Mouse (Mus musculus): ENCODE measurements at regions not wholly inside any gene's neighbourhood (a gene's known extent, or its start where the extent isn't known, plus 50 kb on each side); places are given as distances from the start of the nearest gene placed in this dataset.

DNA sequence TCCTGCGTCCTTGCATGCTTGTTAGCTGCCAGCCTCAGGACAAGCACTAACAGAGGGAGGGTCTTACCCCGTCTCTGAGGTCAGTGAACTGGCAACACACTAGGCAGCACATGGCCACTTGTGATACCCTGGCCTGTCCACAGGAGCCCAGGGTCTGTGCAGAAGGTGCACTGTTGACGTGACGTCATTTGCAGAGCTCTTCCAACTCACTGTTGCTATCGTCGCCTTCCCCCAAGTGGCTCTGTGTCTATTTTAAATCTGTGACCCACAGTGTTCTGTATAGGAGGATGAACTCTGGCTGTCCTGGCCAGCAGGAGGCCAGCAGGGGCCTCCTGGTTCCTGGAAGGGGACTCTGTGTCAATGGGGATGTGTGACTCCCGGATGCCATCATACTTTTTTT lies 120.1 kb upstream of the Smad3 start:
- H3K9me3 ChIP-seq (replicated peaks; ENCODE audit: control insufficient read depth, insufficient read depth, low read length, poor library complexity, severe bottlenecking) = no peaks in the 10 kb centered on the region
- TF ChIP-seq CTCF (IDR thresholded peaks at IDR 0.05; ENCODE audit: low read depth, low read length) (no peak), EP300 (IDR thresholded peaks at IDR 0.05; ENCODE audit: insufficient read depth, low read depth, low read length) (no peak), POLR2A (IDR thresholded peaks at IDR 0.05; ENCODE audit: insufficient read depth, low read length) (no peak)
- peaks cover 8% of the 10 kb centered on the region for H3K4me1 ChIP-seq (ENCODE audit: control insufficient read depth, insufficient read depth, low read length)
- H3K27me3 ChIP-seq (ENCODE audit: control insufficient read depth, insufficient read depth, low read length, poor library complexity, severe bottlenecking) = no peaks in the 10 kb centered on the region
- H3K27ac ChIP-seq (ENCODE audit: insufficient read depth, low read length) = no peak overlapping the region
- H3K4me3 ChIP-seq (ENCODE audit: low read depth, low read length) = no peak overlapping the region
- H3K36me3 ChIP-seq (ENCODE audit: control insufficient read depth, insufficient read depth, low read length, poor library complexity, severe bottlenecking) = no peaks in the 10 kb centered on the region
- H3K9ac ChIP-seq (ENCODE audit: low read depth, poor library complexity, severe bottlenecking) = no peak overlapping the region

DNA sequence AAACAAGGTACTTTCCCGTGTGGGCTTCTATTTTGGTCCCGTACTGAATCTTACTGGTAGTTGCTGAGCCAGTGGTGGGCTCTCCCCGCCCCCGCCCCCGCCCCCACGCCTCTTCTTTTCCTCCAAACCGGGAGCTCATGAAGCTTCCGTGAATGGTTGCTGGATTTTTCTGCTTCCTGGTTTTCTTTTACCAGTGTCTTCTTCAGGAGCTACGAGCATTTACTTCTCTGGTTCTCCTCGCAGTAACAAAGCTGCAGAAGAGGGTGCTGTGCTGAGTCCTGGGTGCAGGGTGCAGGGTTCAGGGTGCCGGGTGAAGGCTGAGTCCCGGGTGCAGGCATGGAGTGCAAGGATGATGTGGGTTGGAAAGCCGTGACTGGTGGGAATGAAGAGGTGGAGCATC lies 119.1 kb upstream of the Smad3 start:
- Histone ChIP-seq H3K27ac (ENCODE audit: insufficient read depth, low read length) (no peak overlapping the region), H3K4me3 (ENCODE audit: low read depth, low read length) (peak overlapping the region; percentile 32), H3K27me3 (ENCODE audit: control insufficient read depth, insufficient read depth, low read length, poor library complexity, severe bottlenecking) (no peaks in the 10 kb centered on the region), H3K4me1 (ENCODE audit: control insufficient read depth, insufficient read depth, low read length) (peaks cover 8% of the 10 kb centered on the region), H3K9me3 (replicated peaks; ENCODE audit: control insufficient read depth, insufficient read depth, low read length, poor library complexity, severe bottlenecking) (no peaks in the 10 kb centered on the region), H3K36me3 (ENCODE audit: control insufficient read depth, insufficient read depth, low read length, poor library complexity, severe bottlenecking) (no peaks in the 10 kb centered on the region), H3K9ac (ENCODE audit: low read depth, poor library complexity, severe bottlenecking) (peak overlapping the region; percentile 61; the same call in 1 of the 2 replicates)
- no peak for TF ChIP-seq POLR2A (IDR thresholded peaks at IDR 0.05; ENCODE audit: insufficient read depth, low read length)
- TF ChIP-seq EP300 (IDR thresholded peaks at IDR 0.05; ENCODE audit: insufficient read depth, low read depth, low read length) = no peak
- no peak for TF ChIP-seq CTCF (IDR thresholded peaks at IDR 0.05; ENCODE audit: low read depth, low read length)

DNA sequence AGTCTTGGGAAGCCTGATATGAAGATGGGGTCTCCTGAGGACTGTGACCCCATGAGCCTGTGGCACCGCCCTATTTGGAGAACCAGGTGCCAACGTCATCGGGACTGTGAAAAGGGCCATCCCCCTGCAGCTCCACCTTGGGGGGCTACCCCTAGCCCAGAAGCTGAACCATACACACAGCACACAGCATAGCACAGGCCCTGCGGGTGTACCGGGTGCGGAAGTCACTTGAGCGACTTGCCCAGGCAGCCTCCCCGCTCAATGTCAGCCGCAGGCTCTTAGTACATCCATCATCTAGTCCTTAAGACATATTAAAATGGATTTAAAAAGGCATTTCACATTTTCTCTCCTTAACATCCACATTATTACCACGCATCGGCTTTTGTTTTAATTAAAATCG lies 118.2 kb upstream of the Smad3 start:
- H3K27ac ChIP-seq (ENCODE audit: insufficient read depth, low read length) = peak overlapping the region; percentile 24
- H3K27me3 ChIP-seq (ENCODE audit: control insufficient read depth, insufficient read depth, low read length, poor library complexity, severe bottlenecking) = no peaks in the 10 kb centered on the region
- no peak for TF ChIP-seq CTCF (IDR thresholded peaks at IDR 0.05; ENCODE audit: low read depth, low read length)
- no peak for TF ChIP-seq POLR2A (IDR thresholded peaks at IDR 0.05; ENCODE audit: insufficient read depth, low read length)
- peak; percentile 59; the same call in 1 of the 2 replicates for TF ChIP-seq EP300 (IDR thresholded peaks at IDR 0.05; ENCODE audit: insufficient read depth, low read depth, low read length)
- H3K4me3 ChIP-seq (ENCODE audit: low read depth, low read length) = peak overlapping the region; percentile 3
- no peaks in the 10 kb centered on the region for H3K36me3 ChIP-seq (ENCODE audit: control insufficient read depth, insufficient read depth, low read length, poor library complexity, severe bottlenecking)
- peaks cover 8% of the 10 kb centered on the region for H3K4me1 ChIP-seq (ENCODE audit: control insufficient read depth, insufficient read depth, low read length)
- no peaks in the 10 kb centered on the region for H3K9me3 ChIP-seq (replicated peaks; ENCODE audit: control insufficient read depth, insufficient read depth, low read length, poor library complexity, severe bottlenecking)
- peak overlapping the region; percentile 61 for H3K9ac ChIP-seq (ENCODE audit: low read depth, poor library complexity, severe bottlenecking)

DNA sequence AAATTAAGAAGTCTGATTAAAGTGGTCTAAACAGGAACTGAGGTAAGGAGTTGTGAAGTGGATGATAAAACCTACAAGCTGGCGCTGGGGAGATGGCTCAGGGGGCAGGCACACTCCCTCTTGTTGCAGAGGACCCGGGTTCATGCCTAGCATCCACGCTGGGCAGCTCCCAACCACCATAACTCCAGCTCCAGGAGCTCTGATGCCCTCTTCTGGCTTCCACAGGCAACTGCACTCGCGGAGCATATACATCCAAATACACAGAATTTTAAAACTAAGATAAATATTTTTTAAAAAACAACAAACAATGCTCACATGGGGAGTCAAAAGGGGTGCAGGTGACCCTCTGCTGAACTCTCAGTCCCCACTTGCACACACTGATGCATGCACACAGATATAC lies 117.4 kb upstream of the Smad3 start:
- no peaks in the 10 kb centered on the region for H3K36me3 ChIP-seq (ENCODE audit: control insufficient read depth, insufficient read depth, low read length, poor library complexity, severe bottlenecking)
- no peaks in the 10 kb centered on the region for H3K27me3 ChIP-seq (ENCODE audit: control insufficient read depth, insufficient read depth, low read length, poor library complexity, severe bottlenecking)
- H3K4me3 ChIP-seq (ENCODE audit: low read depth, low read length) = no peak overlapping the region
- H3K9ac ChIP-seq (ENCODE audit: low read depth, poor library complexity, severe bottlenecking) = no peak overlapping the region
- peaks cover 8% of the 10 kb centered on the region for H3K4me1 ChIP-seq (ENCODE audit: control insufficient read depth, insufficient read depth, low read length)
- TF ChIP-seq CTCF (IDR thresholded peaks at IDR 0.05; ENCODE audit: low read depth, low read length) = peak; percentile 62
- TF ChIP-seq EP300 (IDR thresholded peaks at IDR 0.05; ENCODE audit: insufficient read depth, low read depth, low read length) = no peak
- TF ChIP-seq POLR2A (IDR thresholded peaks at IDR 0.05; ENCODE audit: insufficient read depth, low read length) = no peak
- H3K9me3 ChIP-seq (replicated peaks; ENCODE audit: control insufficient read depth, insufficient read depth, low read length, poor library complexity, severe bottlenecking) = no peaks in the 10 kb centered on the region
- H3K27ac ChIP-seq (ENCODE audit: insufficient read depth, low read length) = no peak overlapping the region

DNA sequence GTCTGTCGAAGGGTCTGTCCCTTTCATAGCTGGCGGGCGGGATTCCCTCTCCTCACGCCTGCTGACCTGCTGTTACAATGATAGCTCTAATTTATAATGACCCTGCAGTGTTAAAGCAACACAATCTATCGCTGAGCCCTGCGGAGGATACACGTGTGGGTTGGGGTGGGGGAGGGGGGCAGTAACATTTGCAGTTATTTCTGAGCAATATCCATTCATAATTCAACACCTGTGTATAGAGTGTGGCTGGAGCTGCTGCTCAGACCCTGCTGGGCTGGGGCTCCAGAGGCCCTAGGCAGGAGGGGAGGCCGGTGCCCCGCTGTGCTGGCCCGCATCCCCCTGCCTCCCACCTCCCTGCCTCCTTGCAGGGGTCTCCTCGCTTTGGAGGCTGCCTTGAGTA lies 106.6 kb upstream of the Smad3 start:
- no peaks in the 10 kb centered on the region for H3K4me1 ChIP-seq (ENCODE audit: control insufficient read depth, insufficient read depth, low read length)
- H3K27me3 ChIP-seq (ENCODE audit: control insufficient read depth, insufficient read depth, low read length, poor library complexity, severe bottlenecking) = no peaks in the 10 kb centered on the region
- no peak overlapping the region for H3K4me3 ChIP-seq (ENCODE audit: low read depth, low read length)
- TF ChIP-seq CTCF (IDR thresholded peaks at IDR 0.05; ENCODE audit: low read depth, low read length) = no peak
- TF ChIP-seq POLR2A (IDR thresholded peaks at IDR 0.05; ENCODE audit: insufficient read depth, low read length) = no peak
- no peak for TF ChIP-seq EP300 (IDR thresholded peaks at IDR 0.05; ENCODE audit: insufficient read depth, low read depth, low read length)
- no peak overlapping the region for H3K9ac ChIP-seq (ENCODE audit: low read depth, poor library complexity, severe bottlenecking)
- no peak overlapping the region for H3K27ac ChIP-seq (ENCODE audit: insufficient read depth, low read length)
- no peaks in the 10 kb centered on the region for H3K36me3 ChIP-seq (ENCODE audit: control insufficient read depth, insufficient read depth, low read length, poor library complexity, severe bottlenecking)
- peaks cover under 1% of the 10 kb centered on the region; the same call in 1 of the 2 replicates for H3K9me3 ChIP-seq (replicated peaks; ENCODE audit: control insufficient read depth, insufficient read depth, low read length, poor library complexity, severe bottlenecking)

DNA sequence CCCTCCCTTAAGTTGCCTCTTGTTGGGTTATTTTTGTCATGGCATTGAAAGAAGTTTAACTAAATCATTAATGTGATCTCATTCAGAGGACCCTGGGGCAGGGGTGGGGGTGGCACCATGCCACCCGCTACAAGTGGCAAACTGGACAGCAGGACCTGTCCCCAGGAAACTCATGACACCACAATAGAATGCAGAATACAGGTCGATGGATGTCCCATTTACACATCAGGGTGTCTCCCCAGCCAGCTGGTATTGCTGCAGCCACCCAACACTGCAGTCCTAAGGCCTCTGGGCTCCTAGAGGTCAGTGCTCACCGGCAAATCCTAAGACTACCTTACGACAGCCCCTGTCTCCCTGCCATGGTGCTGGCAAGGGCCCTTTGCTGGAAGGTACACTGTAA lies 105.5 kb upstream of the Smad3 start:
- no peaks in the 10 kb centered on the region for H3K9me3 ChIP-seq (replicated peaks; ENCODE audit: control insufficient read depth, insufficient read depth, low read length, poor library complexity, severe bottlenecking)
- no peaks in the 10 kb centered on the region for H3K4me1 ChIP-seq (ENCODE audit: control insufficient read depth, insufficient read depth, low read length)
- TF ChIP-seq POLR2A (IDR thresholded peaks at IDR 0.05; ENCODE audit: insufficient read depth, low read length) (no peak), CTCF (IDR thresholded peaks at IDR 0.05; ENCODE audit: low read depth, low read length) (no peak), EP300 (IDR thresholded peaks at IDR 0.05; ENCODE audit: insufficient read depth, low read depth, low read length) (no peak)
- H3K36me3 ChIP-seq (ENCODE audit: control insufficient read depth, insufficient read depth, low read length, poor library complexity, severe bottlenecking) = no peaks in the 10 kb centered on the region
- H3K4me3 ChIP-seq (ENCODE audit: low read depth, low read length) = no peak overlapping the region
- no peaks in the 10 kb centered on the region for H3K27me3 ChIP-seq (ENCODE audit: control insufficient read depth, insufficient read depth, low read length, poor library complexity, severe bottlenecking)
- H3K27ac ChIP-seq (ENCODE audit: insufficient read depth, low read length) = no peak overlapping the region
- H3K9ac ChIP-seq (ENCODE audit: low read depth, poor library complexity, severe bottlenecking) = no peak overlapping the region

Measured in ES-Bruce4 (cell line).